Mouse (Mus musculus): Measurements from ENCODE around the gene Dhx40.
"Not testable (repeated sequence)": the region's sequence is repeated elsewhere in the genome, so short reads cannot be mapped to it uniquely, and the experiment has no call there.

Dhx40 gene

GRCm38 (mm10) chr11:86751010-86751409, 56.5 kb downstream of the Dhx40 start:
- in situ Hi-C loops (cut with MboI, MseI): no loop called here

- in situ Hi-C loops (cut with MboI, MseI): no loop called here
Observed at GRCm38 (mm10) chr11:86749776-86750423, 57.6 kb downstream of the Dhx40 start.

GRCm38 (mm10) chr11:86745634-86746404, 61.7 kb downstream of the Dhx40 start:
- in situ Hi-C loops (cut with MboI, MseI): no loop called here

- in situ Hi-C loops (cut with MboI, MseI): no loop called here
Observed at GRCm38 (mm10) chr11:86742605-86743004, 64.9 kb downstream of the Dhx40 start.

GRCm38 (mm10) chr11:86741505-86741904, 66.0 kb downstream of the Dhx40 start:
- in situ Hi-C loops (cut with MboI, MseI): no loop called here

- in situ Hi-C loops (cut with MboI, MseI): no loop called here
Observed at GRCm38 (mm10) chr11:86739470-86739869, 68.1 kb downstream of the Dhx40 start.

GRCm38 (mm10) chr11:86738956-86739355, 68.6 kb downstream of the Dhx40 start:
- in situ Hi-C loops (cut with MboI, MseI): no loop called here

GRCm38 (mm10) chr11:86738308-86738707, 69.2 kb downstream of the Dhx40 start:
- in situ Hi-C loops (cut with MboI, MseI): not testable (repeated sequence)

- in situ Hi-C loops (cut with MboI, MseI): no loop called here
Observed at GRCm38 (mm10) chr11:86737301-86738000, 70.1 kb downstream of the Dhx40 start.

GRCm38 (mm10) chr11:86734993-86735392, 72.6 kb downstream of the Dhx40 start:
- in situ Hi-C loops (cut with MboI, MseI): no loop called here

- in situ Hi-C loops (cut with MboI, MseI): no loop called here
Observed at GRCm38 (mm10) chr11:86734241-86734939, 73.2 kb downstream of the Dhx40 start.

GRCm38 (mm10) chr11:86731443-86731842, 76.1 kb downstream of the Dhx40 start:
- in situ Hi-C loops (cut with MboI, MseI): no loop called here

GRCm38 (mm10) chr11:86725607-86726006, 81.9 kb downstream of the Dhx40 start:
- in situ Hi-C loops (cut with MboI, MseI): no loop called here

GRCm38 (mm10) chr11:86724982-86725381, 82.6 kb downstream of the Dhx40 start:
- in situ Hi-C loops (cut with MboI, MseI): no loop called here

GRCm38 (mm10) chr11:86724004-86724403, 83.5 kb downstream of the Dhx40 start:
- in situ Hi-C loops (cut with MboI, MseI): no loop called here

- in situ Hi-C loops (cut with MboI, MseI): loop anchor here (10.0 kb wide), 1 partner anchor 365 kb away; the partner anchor contains the start of gene Smg8
Observed at GRCm38 (mm10) chr11:86719390-86719789, 88.2 kb downstream of the Dhx40 start.
